ENCODE assay signal across 28 mouse cellular contexts in the genomic region with DNA sequence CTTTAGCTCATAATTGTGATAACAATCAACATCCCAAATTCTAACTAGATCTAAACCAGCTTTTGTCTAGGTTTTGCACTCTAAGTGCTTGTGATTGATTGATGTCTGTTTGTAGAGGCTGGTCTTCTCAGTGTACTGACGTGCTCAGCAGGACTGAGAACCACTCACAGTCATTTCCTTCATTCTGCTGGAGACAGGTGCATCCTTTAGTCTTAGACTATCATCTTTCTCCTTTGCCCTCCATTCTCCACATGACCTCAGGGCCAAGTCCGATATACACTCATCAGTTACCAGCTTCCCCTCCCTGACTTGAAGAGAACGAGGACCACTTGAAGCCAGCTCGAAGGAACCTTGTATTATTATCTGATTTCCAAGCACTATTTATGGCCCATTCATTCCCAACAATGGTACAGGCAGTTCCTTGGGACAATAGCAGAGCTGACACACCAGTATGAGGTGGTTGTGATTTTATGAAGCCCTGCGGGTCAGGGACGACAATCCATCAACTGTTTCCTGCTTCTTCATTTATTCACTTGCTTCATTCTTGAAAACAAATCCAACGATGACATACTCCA. TPM values are rescaled to one million over a fixed set of nuclear protein-coding genes. Genes with fewer than 3 reads are reported as not detected.
DNase-seq lines count a peak whose midpoint lies in the region; ATAC-seq and TF ChIP-seq lines count a peak whose summit lies in the region.
"Had no signal": no experiment of that assay in that cellular context is flagged by ENCODE, and none has a peak within 500 bp of the region (broad histone marks: within the 10 kb centered on the region; RNA-seq: fewer than 3 reads in every experiment).

No protein-coding gene starts in this region.

- H3K4me3 ChIP-seq in heart, embryonic 12.5 days: no peak overlapping the region
- H3K4me3 ChIP-seq in kidney, postnatal 0 days (replicated peaks; ENCODE audit: low read depth, low read length): no peak overlapping the region
- H3K4me3 ChIP-seq in lung, embryonic 16.5 days (ENCODE audit: low read length): no peak overlapping the region
- H3K4me3 ChIP-seq: forebrain, embryonic 13.5 days; heart, embryonic 10.5 days; hindbrain, embryonic 12.5 days; intestine, embryonic 15.5 days; limb, embryonic 13.5 days; midbrain, embryonic 10.5 days; midbrain, embryonic 15.5 days had no signal

- no peak for ATAC-seq in heart, embryonic 12.5 days (ENCODE audit: insufficient number of reproducible peaks, low FRiP score)
- ATAC-seq in kidney, postnatal 0 days (replicated peaks; ENCODE audit: low FRiP score, low read depth): no peak; the same call in 1 of the 2 replicates
- peak; percentile 81 for ATAC-seq in lung, embryonic 16.5 days (ENCODE audit: low read depth)
- ATAC-seq: forebrain, embryonic 13.5 days; hindbrain, postnatal 0 days; intestine, embryonic 15.5 days; midbrain, embryonic 15.5 days had no signal

- DNase-seq in heart, adult 11 months: peak; percentile 12
- peak; percentile 44 for DNase-seq in kidney, postnatal 0 days (ENCODE audit: low spot score)
- DNase-seq in kidney, postnatal 4 days: no peak
- DNase-seq in lung, postnatal 14 days: no peak
- no peak for DNase-seq in right cerebral cortex, adult 18-20 months
- DNase-seq: adrenal gland, postnatal 14 days; cerebellum, adult 11 months; cerebellum, adult 9-10 months; cerebellum, postnatal 36 days; gastrocnemius, postnatal 14 days; heart, postnatal 36 days; lung, adult 2 months; spleen, adult 18-20 months; thymus, adult 18-20 months; thymus, postnatal 25 days had no signal

- H3K27me3 ChIP-seq in heart, embryonic 12.5 days (replicated peaks): peaks cover 16% of the 10 kb centered on the region; the same call in 1 of the 2 replicates
- no peaks in the 10 kb centered on the region for H3K27me3 ChIP-seq in kidney, postnatal 0 days (ENCODE audit: insufficient read depth, low read length)
- H3K27me3 ChIP-seq in lung, embryonic 16.5 days (ENCODE audit: control insufficient read depth, insufficient read depth, low read depth, low read length): no peaks in the 10 kb centered on the region
- H3K27me3 ChIP-seq: hindbrain, embryonic 12.5 days; intestine, embryonic 15.5 days; limb, embryonic 13.5 days; midbrain, embryonic 15.5 days had no signal

- H3K4me1 ChIP-seq in heart, embryonic 12.5 days (replicated peaks): peaks cover 16% of the 10 kb centered on the region
- no peaks in the 10 kb centered on the region for H3K4me1 ChIP-seq in kidney, postnatal 0 days (replicated peaks; ENCODE audit: insufficient read depth, low read length)
- H3K4me1 ChIP-seq in lung, embryonic 16.5 days (replicated peaks; ENCODE audit: control insufficient read depth, insufficient read depth, low read length): 0 out of 2 replicates have a peak, but pooled peaks cover 4% of the 10 kb centered on the region
- H3K4me1 ChIP-seq: midbrain, embryonic 15.5 days had no signal

- H3K4me2 ChIP-seq in heart, embryonic 12.5 days: no peak overlapping the region
- H3K4me2 ChIP-seq in kidney, postnatal 0 days (ENCODE audit: low read length): no peak overlapping the region
- no peak overlapping the region for H3K4me2 ChIP-seq in lung, embryonic 16.5 days (ENCODE audit: low read depth, low read length)
- H3K4me2 ChIP-seq: forebrain, embryonic 13.5 days; hindbrain, embryonic 12.5 days; intestine, embryonic 15.5 days; limb, embryonic 13.5 days; midbrain, embryonic 15.5 days had no signal

- no peaks in the 10 kb centered on the region for H3K9me3 ChIP-seq in heart, embryonic 12.5 days (replicated peaks)
- no peaks in the 10 kb centered on the region for H3K9me3 ChIP-seq in kidney, postnatal 0 days (replicated peaks; ENCODE audit: low read length)
- H3K9me3 ChIP-seq in lung, embryonic 16.5 days (ENCODE audit: control insufficient read depth, low read length): no peaks in the 10 kb centered on the region
- H3K9me3 ChIP-seq: forebrain, embryonic 13.5 days; heart, embryonic 10.5 days; hindbrain, embryonic 12.5 days; intestine, embryonic 15.5 days; limb, embryonic 13.5 days; midbrain, embryonic 10.5 days; midbrain, embryonic 15.5 days had no signal

- no peak overlapping the region for H3K9ac ChIP-seq in heart, embryonic 12.5 days
- H3K9ac ChIP-seq in kidney, postnatal 0 days (ENCODE audit: low read depth, low read length): no peak overlapping the region
- H3K9ac ChIP-seq in lung, embryonic 16.5 days (ENCODE audit: low read length): no peak overlapping the region
- H3K9ac ChIP-seq: forebrain, embryonic 13.5 days; hindbrain, embryonic 12.5 days; intestine, embryonic 15.5 days; limb, embryonic 13.5 days; midbrain, embryonic 15.5 days had no signal

- H3K36me3 ChIP-seq in heart, embryonic 12.5 days: no peaks in the 10 kb centered on the region
- H3K36me3 ChIP-seq in kidney, postnatal 0 days (ENCODE audit: insufficient read depth, low read length): no peaks in the 10 kb centered on the region
- H3K36me3 ChIP-seq in lung, embryonic 16.5 days (ENCODE audit: control insufficient read depth, insufficient read depth, low read length): no peaks in the 10 kb centered on the region
- H3K36me3 ChIP-seq: G1E; heart, embryonic 10.5 days; hindbrain, embryonic 12.5 days; intestine, embryonic 15.5 days; limb, embryonic 13.5 days; midbrain, embryonic 10.5 days; midbrain, embryonic 15.5 days had no signal

- H3K27ac ChIP-seq in heart, embryonic 12.5 days (ENCODE audit: poor library complexity, severe bottlenecking): no peak overlapping the region
- no peak overlapping the region for H3K27ac ChIP-seq in kidney, postnatal 0 days
- peak overlapping the region; percentile 30; the same call in 1 of the 2 replicates for H3K27ac ChIP-seq in lung, embryonic 16.5 days (ENCODE audit: low read length)
- H3K27ac ChIP-seq: forebrain, embryonic 13.5 days; heart, embryonic 10.5 days; hindbrain, embryonic 12.5 days; hindbrain, postnatal 0 days; intestine, embryonic 15.5 days; limb, embryonic 13.5 days; midbrain, embryonic 10.5 days; midbrain, embryonic 15.5 days; stomach, postnatal 0 days had no signal

- no peak for TF ChIP-seq CTCF in kidney, postnatal 0 days (IDR thresholded peaks at IDR 0.05; ENCODE audit: low read depth)

- 65% methylated on average over 7 of the region's 7 CpGs for WGBS in heart, embryonic 12.5 days
- 53% methylated on average over 7 of the region's 7 CpGs for WGBS in kidney, postnatal 0 days
- 53% methylated on average over 7 of the region's 7 CpGs for WGBS in lung, embryonic 16.5 days

RNA-seq across cellular contexts. Expression of gene Stab2, which starts 6.7 kb away (rescaled TPM):
- polyA plus RNA-seq in heart, embryonic 12.5 days (2016; fragmentation: Nextera tagmentation; extraction: Ambion mirVana): 0.42 and 0.84 TPM in 2 replicates
- polyA plus RNA-seq in kidney, postnatal 0 days (2015; fragmentation: Nextera tagmentation; extraction: Ambion mirVana): 0.51 and 0.73 TPM in 2 replicates
- 6.8 and 9.8 TPM in 2 replicates for polyA plus RNA-seq in lung, embryonic 16.5 days (2015; fragmentation: Nextera tagmentation; extraction: Ambion mirVana)
- polyA plus RNA-seq: G1E had no signal

RNA-seq across cellular contexts. Expression of gene 1700113H08Rik, which starts 43.4 kb away (rescaled TPM):
- polyA plus RNA-seq in heart, embryonic 12.5 days (2016; fragmentation: Nextera tagmentation; extraction: Ambion mirVana): not detected in 2 replicates
- polyA plus RNA-seq in kidney, postnatal 0 days (2015; fragmentation: Nextera tagmentation; extraction: Ambion mirVana): not detected in 2 replicates
- not detected in 2 replicates for polyA plus RNA-seq in lung, embryonic 16.5 days (2015; fragmentation: Nextera tagmentation; extraction: Ambion mirVana)
- polyA plus RNA-seq: G1E; heart, embryonic 10.5 days; intestine, embryonic 15.5 days; kidney, embryonic 14.5 days; limb, embryonic 13.5 days; lung, adult 2 months; midbrain, embryonic 15.5 days; stomach, postnatal 0 days had no signal

Comparison
In these comparisons a context has a peak if more than half of its experiments do, and no peak if none do; other contexts are left out.
1. DNase-seq: peak in heart, adult 11 months (single experiment) and kidney, postnatal 0 days (single experiment); none in kidney, postnatal 4 days (0 of 2), lung, postnatal 14 days (single experiment) and right cerebral cortex, adult 18-20 months (single experiment).